Mouse (Mus musculus): ENCODE measurements around the gene Myo1g.
A peak's percentile ranks its signal among the peaks of the same experiment; 100 is the strongest.

Gene Myo1g

GRCm38 (mm10) chr11:6520507-6521173, at the start of gene Myo1g:
Gene Myo1g, minus strand, starts transcription at chr11:6520965.
- peak; percentile 78 for DNase-seq

- no peak for DNase-seq
These were observed 48.6 kb upstream of the Myo1g start for GRCm38 (mm10) chr11:6569410-6569777.

GRCm38 (mm10) chr11:6568584-6569409, 48.0 kb upstream of the Myo1g start:
- no peak for DNase-seq

GRCm38 (mm10) chr11:6567951-6568350, 47.2 kb upstream of the Myo1g start:
- DNase-seq = no peak

- DNase-seq = no peak
These were observed 45.7 kb upstream of the Myo1g start for GRCm38 (mm10) chr11:6566496-6566895.

GRCm38 (mm10) chr11:6563201-6563600, 42.4 kb upstream of the Myo1g start:
- DNase-seq = no peak

- DNase-seq = peak; percentile 34
These were observed 41.6 kb upstream of the Myo1g start for GRCm38 (mm10) chr11:6562359-6562758.

GRCm38 (mm10) chr11:6561474-6561873, 40.7 kb upstream of the Myo1g start:
- no peak for DNase-seq

- peak; percentile 47 for DNase-seq
These were observed 40.0 kb upstream of the Myo1g start for GRCm38 (mm10) chr11:6560655-6561360.

GRCm38 (mm10) chr11:6559996-6560395, 39.2 kb upstream of the Myo1g start:
- no peak for DNase-seq

GRCm38 (mm10) chr11:6558234-6558633, 37.5 kb upstream of the Myo1g start:
- peak; percentile 37 for DNase-seq

GRCm38 (mm10) chr11:6550201-6550600, 29.4 kb upstream of the Myo1g start:
- peak; percentile 53 for DNase-seq

GRCm38 (mm10) chr11:6549770-6550169, 29.0 kb upstream of the Myo1g start:
- no peak for DNase-seq

- peak; percentile 12 for DNase-seq
These were observed 27.0 kb upstream of the Myo1g start for GRCm38 (mm10) chr11:6547696-6548325.

- peak; percentile 80 for DNase-seq
These were observed 26.4 kb upstream of the Myo1g start for GRCm38 (mm10) chr11:6547037-6547680.

- peak; percentile 99 for DNase-seq
These were observed 25.6 kb upstream of the Myo1g start, which contains the start of gene Ccm2 for GRCm38 (mm10) chr11:6546205-6547013. Gene Ccm2, plus strand, starts transcription at chr11:6546887.

- no peak for DNase-seq
These were observed 25.1 kb upstream of the Myo1g start for GRCm38 (mm10) chr11:6545857-6546192.

GRCm38 (mm10) chr11:6545186-6545856, 24.6 kb upstream of the Myo1g start:
- no peak for DNase-seq

- DNase-seq = no peak
These were observed 23.9 kb upstream of the Myo1g start for GRCm38 (mm10) chr11:6544683-6545082.

- DNase-seq = no peak
These were observed 10.0 kb upstream of the Myo1g start for GRCm38 (mm10) chr11:6530746-6531145.

GRCm38 (mm10) chr11:6529961-6530360, 9.2 kb upstream of the Myo1g start:
- no peak for DNase-seq

Measured in lung, postnatal 36 days (tissue).